Mouse (Mus musculus) kidney, adult 18-20 months (tissue): ENCODE results near the gene Agbl4.

Source experiments
- DNase-seq: peaks from one replicate; pipeline ENCODE4 v3.0.0; 2021

Agbl4 gene

GRCm38 (mm10) chr4:110397618-110398045, at the start of gene Agbl4:
Agbl4 (plus strand) TSS chr4:110397661.
- DNase-seq = peak; percentile 67

GRCm38 (mm10) chr4:110350856-110351177, 46.6 kb upstream of the Agbl4 start:
- DNase-seq = no peak

- peak; percentile 33 for DNase-seq
These were observed 46.1 kb upstream of the Agbl4 start, which contains the start of gene Elavl4 for GRCm38 (mm10) chr4:110351178-110352000. Elavl4 (minus strand) TSS chr4:110351909.

- no peak for DNase-seq
These were observed 45.5 kb upstream of the Agbl4 start for GRCm38 (mm10) chr4:110352001-110352369.

- DNase-seq = no peak
These were observed 36.9 kb upstream of the Agbl4 start for GRCm38 (mm10) chr4:110360568-110360967.

GRCm38 (mm10) chr4:110396221-110396620, 1.2 kb upstream of the Agbl4 start:
- DNase-seq = no peak

- no peak for DNase-seq
These were observed 22.8 kb downstream of the Agbl4 start for GRCm38 (mm10) chr4:110420306-110420705.

GRCm38 (mm10) chr4:110427653-110428052, 30.2 kb downstream of the Agbl4 start:
- DNase-seq = no peak

- DNase-seq = no peak
These were observed 96.9 kb downstream of the Agbl4 start for GRCm38 (mm10) chr4:110494371-110494770.

- DNase-seq = no peak
These were observed 132.3 kb downstream of the Agbl4 start for GRCm38 (mm10) chr4:110529804-110530203.

- no peak for DNase-seq
These were observed 151.8 kb downstream of the Agbl4 start for GRCm38 (mm10) chr4:110549223-110549622.

GRCm38 (mm10) chr4:110597726-110598283, 200.3 kb downstream of the Agbl4 start:
- DNase-seq = no peak

- no peak for DNase-seq
These were observed 244.0 kb downstream of the Agbl4 start for GRCm38 (mm10) chr4:110641417-110641816.

- DNase-seq = no peak
These were observed 265.5 kb downstream of the Agbl4 start for GRCm38 (mm10) chr4:110662940-110663339.

- no peak for DNase-seq
These were observed 276.7 kb downstream of the Agbl4 start for GRCm38 (mm10) chr4:110674121-110674520.

GRCm38 (mm10) chr4:110735141-110735540, 337.7 kb downstream of the Agbl4 start:
- DNase-seq = no peak

GRCm38 (mm10) chr4:110757941-110758340, 360.5 kb downstream of the Agbl4 start:
- DNase-seq = no peak

GRCm38 (mm10) chr4:110788596-110788995, 391.1 kb downstream of the Agbl4 start:
- no peak for DNase-seq

GRCm38 (mm10) chr4:110799902-110800301, 402.4 kb downstream of the Agbl4 start:
- no peak for DNase-seq

- DNase-seq = no peak
These were observed 413.5 kb downstream of the Agbl4 start for GRCm38 (mm10) chr4:110810947-110811346.

GRCm38 (mm10) chr4:110832776-110833175, 435.3 kb downstream of the Agbl4 start:
- DNase-seq = no peak

- no peak for DNase-seq
These were observed 482.4 kb downstream of the Agbl4 start for GRCm38 (mm10) chr4:110879719-110880443.

- no peak for DNase-seq
These were observed 518.6 kb downstream of the Agbl4 start for GRCm38 (mm10) chr4:110916061-110916460.

- no peak for DNase-seq
These were observed 519.1 kb downstream of the Agbl4 start for GRCm38 (mm10) chr4:110916565-110916964.
